Mouse (Mus musculus): ENCODE data around the gene Fbxo4. TPM values are rescaled to one million over a fixed set of nuclear protein-coding genes. Genes with fewer than 3 reads are reported as not detected.

The Fbxo4 gene
- polyA plus RNA-seq (2012; fragmentation: generic; extraction: Trizol): 10 to 100 TPM in 1 of 2 experiments, 1 to 10 TPM in 1; 9.4 to 29.2 TPM

GRCm38 (mm10) chr15:3979061-3979848 lies at the start of gene Fbxo4:
TSS of gene Fbxo4 (minus strand) at chr15:3979573.

GRCm38 (mm10) chr15:4026231-4026773 lies 46.9 kb upstream of the Fbxo4 start, which contains the start of gene Oxct1:
TSS of gene Oxct1 (plus strand) at chr15:4026383.

GRCm38 (mm10) chr15:3995448-3996266 lies 16.3 kb upstream of the Fbxo4 start, which contains the start of gene AW549877:
TSS of gene AW549877 (minus strand) at chr15:3995744.

Other genes with a start within 250 kb of the Fbxo4 start
- gene AW549877, start 16.2 kb upstream of the Fbxo4 start, polyA plus RNA-seq (2012; fragmentation: generic; extraction: Trizol): 1 to 10 TPM in 1 of 2 experiments, under 1 TPM in 1; 0.23 to 6.3 TPM
- 100 to 1,000 TPM in 1 of 2 experiments, 10 to 100 TPM in 1; 19.1 to 110 TPM for gene Oxct1, start 46.8 kb upstream of the Fbxo4 start, polyA plus RNA-seq (2012; fragmentation: generic; extraction: Trizol)